Mouse (Mus musculus) cortical plate, adult 2 months (tissue): ENCODE data around the gene Spata48. TPM values are rescaled to one million over a fixed set of nuclear protein-coding genes. Genes with fewer than 3 reads are reported as not detected.

Experiments used
- H3K27ac ChIP-seq: fragments of 200-500 bp; 2 replicates; pipeline ENCODE4 v1.5.1; 2012; ENCODE audit warnings: low read length, control low read depth, inconsistent platforms; ENCODE audit not compliant: insufficient read depth
- H3K4me1 ChIP-seq: fragments of 200-500 bp; 2 replicates; pipeline ENCODE4 v1.6.1; 2011; ENCODE audit warnings: low read length; ENCODE audit not compliant: control insufficient read depth, insufficient read depth
- H3K4me3 ChIP-seq: fragments of 200-500 bp; 2 replicates; pipeline ENCODE4 v1.5.1; 2011; ENCODE audit warnings: mild to moderate bottlenecking, low read length, control low read depth; ENCODE audit not compliant: insufficient read depth
- CTCF ChIP-seq: fragments of 200-500 bp; IDR thresholded peaks from 2 replicates; pipeline ENCODE4 v1.5.1; 2011; ENCODE audit warnings: mild to moderate bottlenecking, control low read depth, low read length; ENCODE audit not compliant: insufficient read depth; ENCODE audit errors: extremely low read depth
- POLR2A ChIP-seq: fragments of 200-500 bp; IDR thresholded peaks from 2 replicates; pipeline ENCODE4 v1.6.1; 2011; ENCODE audit warnings: mild to moderate bottlenecking, low read length, control low read depth; ENCODE audit not compliant: insufficient read depth; ENCODE audit errors: extremely low read depth
- polyA plus RNA-seq: library from polyadenylated mRNA; depleted of rRNA; stranded (reverse); fragments of >200 nt; gene quantifications from 2 replicates; pipeline ENCODE4 v1.2.3, GENCODE M21; 2012

Gene Spata48
- polyA plus RNA-seq, 1 experiment, result 0.31 TPM

DNA sequence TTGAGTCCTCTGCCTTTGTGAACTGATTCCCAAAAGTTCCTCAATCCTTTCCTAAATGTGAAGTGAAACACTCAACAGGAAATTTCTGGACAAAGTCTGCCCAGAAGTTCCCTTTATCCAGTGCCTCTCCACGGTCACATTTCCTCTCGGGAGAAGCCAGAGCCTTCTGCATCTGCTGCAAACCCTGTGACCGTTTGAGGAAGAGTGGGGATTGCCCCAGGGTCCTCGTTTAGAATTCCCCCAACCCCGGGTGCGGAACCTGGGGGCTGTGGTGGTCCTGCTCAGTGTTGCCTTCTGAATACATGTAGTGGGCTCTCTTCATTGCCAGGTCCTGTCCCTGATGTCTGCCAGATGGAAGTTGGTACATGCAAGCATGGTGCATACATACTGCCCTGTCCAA, 67.3 kb downstream of the Spata48 start:
- TF ChIP-seq CTCF (no peak), POLR2A (no peak)

DNA sequence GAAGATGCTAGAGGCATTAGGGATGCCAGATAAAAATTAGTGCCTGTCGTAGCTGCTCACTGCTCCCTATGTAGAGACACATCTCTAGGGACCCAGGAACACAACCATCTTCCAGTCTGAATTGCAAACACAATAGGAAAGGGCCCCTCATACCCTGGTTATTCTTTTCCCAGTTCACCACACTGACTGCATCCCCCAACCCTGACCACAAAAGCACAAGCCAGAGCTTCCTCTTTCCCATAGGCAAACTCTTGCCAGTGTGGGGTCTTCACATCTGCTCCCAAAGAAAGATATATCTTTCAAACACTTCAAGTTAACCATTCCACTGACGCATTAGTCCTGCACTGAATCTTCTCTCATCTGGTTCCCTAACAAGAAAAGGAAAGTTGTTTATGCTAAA, 68.2 kb downstream of the Spata48 start:
- Histone ChIP-seq H3K4me1 (no peaks in the 10 kb centered on the region), H3K27ac (no peak overlapping the region), H3K4me3 (no peak overlapping the region)
- TF ChIP-seq CTCF (no peak), POLR2A (no peak)

More for the DNA sequence above, 67.3 kb downstream of the Spata48 start:
- H3K4me1 ChIP-seq, result no peaks in the 10 kb centered on the region
- H3K27ac ChIP-seq, result no peak overlapping the region
- no peak overlapping the region for H3K4me3 ChIP-seq

DNA sequence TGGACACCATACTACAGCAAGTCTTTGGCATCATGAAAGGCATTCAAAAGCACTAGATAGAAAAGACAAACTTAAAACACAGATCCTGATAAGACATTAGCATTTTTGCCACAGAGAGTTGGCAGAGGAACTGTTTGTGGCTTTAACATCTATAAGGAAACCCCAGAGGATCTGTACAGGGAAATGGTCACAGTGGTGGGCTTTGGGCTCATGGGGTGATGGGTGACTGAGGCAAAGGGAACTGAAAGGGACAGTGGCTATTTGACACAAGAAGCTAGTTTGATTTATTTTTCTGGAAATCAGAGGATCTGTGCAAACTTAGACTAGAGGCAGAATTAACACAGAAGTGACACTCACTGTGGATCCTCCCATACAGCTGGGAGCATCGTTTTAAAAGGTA, 74.4 kb downstream of the Spata48 start:
- TF ChIP-seq POLR2A, result no peak
- H3K4me1 ChIP-seq, result no peaks in the 10 kb centered on the region
- no peak overlapping the region for H3K4me3 ChIP-seq
- H3K27ac ChIP-seq, result no peak overlapping the region

DNA sequence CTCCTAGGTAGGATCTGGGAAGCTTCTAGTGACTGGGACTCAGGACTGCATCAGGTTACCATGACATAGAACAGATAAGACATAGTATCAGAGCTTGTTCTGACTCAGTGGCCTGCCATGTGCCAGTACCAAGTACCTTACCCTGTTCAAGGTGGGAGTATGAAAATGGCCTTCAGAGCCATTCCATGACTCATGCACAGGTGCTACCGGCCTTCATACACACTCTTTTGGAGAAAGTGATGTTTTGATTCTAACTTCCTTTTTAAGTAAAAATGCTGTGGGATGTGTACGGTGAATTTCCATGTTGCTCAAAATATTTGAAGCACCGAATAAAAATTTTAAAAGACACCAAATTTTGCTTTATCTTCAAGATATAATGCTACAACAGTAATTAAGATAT, 84.1 kb downstream of the Spata48 start:
- H3K4me1 ChIP-seq, result no peaks in the 10 kb centered on the region
- no peak overlapping the region for H3K27ac ChIP-seq
- H3K4me3 ChIP-seq, result no peak overlapping the region
- TF ChIP-seq CTCF (no peak), POLR2A (no peak)

DNA sequence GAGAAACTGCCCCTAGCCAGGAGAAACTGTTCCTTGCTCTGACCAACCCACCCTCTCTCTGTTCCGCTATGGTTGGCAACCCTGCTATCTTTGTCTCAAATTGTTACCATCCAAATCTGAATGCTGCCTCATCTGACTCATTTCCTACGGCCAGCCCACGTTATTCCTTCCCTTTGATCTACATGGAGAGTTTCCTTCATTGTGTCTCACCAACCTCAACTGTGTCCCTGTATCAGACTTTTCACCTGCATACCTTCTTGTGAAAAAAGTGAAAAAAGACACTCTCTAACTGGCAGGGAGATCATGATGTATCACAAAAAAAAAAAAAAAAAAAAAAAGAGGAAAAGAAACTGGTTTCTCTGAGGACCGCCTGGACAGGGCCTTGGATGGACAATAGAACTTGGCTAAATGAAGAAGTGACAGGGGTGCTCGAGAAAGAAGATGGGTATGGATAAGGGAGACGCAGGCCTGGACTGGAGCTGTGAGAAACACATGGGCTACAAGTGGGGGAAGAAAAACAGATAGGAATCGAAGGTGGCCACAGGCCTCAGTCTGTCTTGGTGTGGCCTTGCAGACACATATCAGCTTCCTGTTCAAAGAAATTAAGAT, 85.1 kb downstream of the Spata48 start:
- Histone ChIP-seq H3K4me3 (no peak overlapping the region), H3K27ac (no peak overlapping the region), H3K4me1 (no peaks in the 10 kb centered on the region)
- TF ChIP-seq POLR2A (no peak), CTCF (no peak)

DNA sequence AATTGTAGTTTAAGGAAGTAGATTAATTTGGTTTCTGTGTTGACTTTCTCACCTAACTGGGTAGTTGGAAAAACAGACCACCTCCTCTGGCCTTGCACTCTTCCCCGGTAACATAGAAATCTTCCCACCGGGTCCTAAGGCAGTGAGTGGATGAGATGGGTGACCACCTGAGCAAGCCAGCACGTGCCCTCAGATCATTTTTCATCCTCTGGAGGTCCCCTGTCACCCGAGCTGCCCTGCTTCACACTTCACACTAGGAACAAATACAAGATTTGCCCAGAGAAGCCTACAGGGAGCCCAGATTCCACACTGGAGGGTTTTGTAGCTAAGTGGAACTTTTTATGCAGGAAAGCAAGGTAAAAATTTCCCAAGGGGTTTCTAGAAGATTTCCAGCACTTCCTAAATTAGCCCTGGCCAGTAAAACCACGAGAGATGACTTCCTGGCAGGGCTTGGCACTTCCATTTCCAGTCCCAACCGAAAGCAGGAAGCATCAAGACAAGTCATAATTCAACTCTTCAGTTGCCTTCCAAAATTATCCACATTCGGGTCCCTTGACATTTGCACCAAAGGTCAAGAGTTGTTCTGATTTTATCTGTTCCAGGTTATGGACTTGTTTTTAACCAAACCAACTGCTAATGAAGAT, 85.8 kb downstream of the Spata48 start:
- TF ChIP-seq CTCF, result no peak
- TF ChIP-seq POLR2A, result no peak
- no peak overlapping the region for H3K4me3 ChIP-seq

DNA sequence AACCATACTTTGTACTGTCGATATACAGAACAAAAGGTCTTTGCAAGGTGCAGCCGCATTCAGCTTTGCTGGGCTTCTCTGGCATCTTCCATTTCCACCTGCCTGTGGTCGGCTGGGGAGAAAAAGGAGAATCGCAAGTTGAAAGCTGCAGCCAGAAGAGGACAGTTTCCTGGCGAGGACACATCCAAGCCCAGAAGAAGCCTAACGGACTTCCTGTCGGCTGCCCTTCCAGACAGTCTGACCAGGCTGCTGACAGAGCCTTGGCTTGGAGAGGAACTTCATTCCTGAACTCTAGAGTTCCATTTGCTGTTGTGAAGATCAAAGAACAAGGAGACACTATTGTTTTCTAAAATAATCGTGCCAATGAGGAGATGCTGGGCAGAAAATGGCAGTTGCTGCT, 93.7 kb downstream of the Spata48 start:
- H3K4me1 ChIP-seq, result no peaks in the 10 kb centered on the region
- H3K27ac ChIP-seq, result no peak overlapping the region
- H3K4me3 ChIP-seq, result no peak overlapping the region
- TF ChIP-seq CTCF (no peak), POLR2A (no peak)

More for the DNA sequence above, 85.8 kb downstream of the Spata48 start:
- Histone ChIP-seq H3K27ac (no peak overlapping the region), H3K4me1 (no peaks in the 10 kb centered on the region)

DNA sequence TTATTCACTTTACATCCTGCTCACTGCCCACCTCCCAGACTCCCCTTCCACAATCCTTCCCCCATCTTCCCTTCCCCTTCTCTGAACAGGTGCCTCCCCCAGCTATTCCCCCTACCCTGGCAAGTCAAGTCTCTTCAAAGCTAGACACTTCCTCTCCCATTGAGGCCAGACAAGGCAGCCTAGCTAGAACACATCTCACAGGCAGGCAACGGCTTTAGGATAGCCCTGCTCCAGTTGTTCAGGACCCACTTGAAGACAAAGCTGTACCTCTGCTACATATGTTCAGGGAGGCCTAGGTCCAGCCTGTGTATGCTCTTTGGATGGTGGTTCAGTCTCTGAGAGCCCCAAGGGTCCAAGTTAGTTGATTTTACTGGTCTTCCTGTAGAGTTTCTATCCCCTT, 94.3 kb downstream of the Spata48 start:
- Histone ChIP-seq H3K4me3 (no peak overlapping the region), H3K27ac (no peak overlapping the region), H3K4me1 (no peaks in the 10 kb centered on the region)
- TF ChIP-seq POLR2A (no peak), CTCF (no peak)

DNA sequence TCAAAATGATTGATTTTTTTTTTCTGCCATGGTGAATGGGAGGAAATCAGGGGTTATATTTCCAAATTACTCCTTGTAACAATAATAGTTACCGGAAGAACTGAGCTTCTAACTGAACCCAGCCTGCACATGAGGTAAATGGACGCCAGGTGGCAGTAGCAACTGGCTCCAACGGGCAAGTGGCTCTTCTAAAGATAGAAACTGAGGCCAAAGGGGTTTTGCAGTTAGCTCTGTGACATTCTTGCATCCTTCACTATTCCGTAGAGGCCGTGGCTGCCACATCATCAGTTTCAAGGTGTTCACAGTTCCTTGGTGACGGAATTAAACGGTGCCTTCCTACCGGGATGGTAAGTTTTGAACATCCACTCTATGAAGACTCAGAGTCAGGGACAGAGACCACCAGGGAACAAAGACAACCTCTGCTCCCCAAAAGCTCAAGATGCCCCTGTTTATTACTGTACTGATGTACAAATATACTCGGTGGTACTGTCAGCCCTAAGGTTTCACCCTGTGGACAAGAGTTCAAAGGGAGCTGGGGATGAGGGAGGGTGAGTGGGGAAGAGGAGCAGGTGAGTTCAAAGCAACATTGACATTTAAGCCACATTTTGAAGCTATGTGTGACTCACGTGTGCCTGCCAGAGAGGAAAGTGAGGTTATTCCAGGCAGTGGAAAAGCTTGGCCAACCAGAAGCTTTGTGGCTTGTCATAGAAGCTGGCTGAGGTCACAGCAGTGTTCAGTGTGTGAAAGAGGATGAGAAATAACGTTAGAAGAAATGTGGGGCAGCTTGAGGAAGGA, 95.5 kb downstream of the Spata48 start:
- Histone ChIP-seq H3K27ac (no peak overlapping the region), H3K4me3 (no peak overlapping the region), H3K4me1 (no peaks in the 10 kb centered on the region)
- TF ChIP-seq POLR2A (no peak), CTCF (peak; percentile 63)

DNA sequence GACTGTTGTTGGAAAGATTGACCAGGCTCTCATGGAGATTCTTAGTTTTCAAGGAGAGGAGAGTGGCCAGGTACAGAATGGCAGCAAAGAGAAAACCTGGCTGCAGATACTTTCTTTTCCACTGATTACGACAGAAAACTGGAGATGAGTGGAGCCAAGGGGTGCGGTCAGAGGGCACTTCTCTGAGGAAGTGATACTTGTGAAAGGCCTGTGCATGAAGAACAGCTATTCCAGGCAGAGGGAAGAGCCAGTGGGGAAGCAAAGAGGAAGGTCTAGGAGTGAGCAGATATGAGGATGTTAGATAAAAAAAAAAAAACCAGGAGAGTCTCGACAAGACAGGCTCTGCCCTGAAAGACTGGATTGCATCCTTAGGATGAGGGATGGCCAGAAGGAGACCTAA, 96.8 kb downstream of the Spata48 start:
- TF ChIP-seq CTCF (no peak), POLR2A (no peak)
- Histone ChIP-seq H3K4me1 (no peaks in the 10 kb centered on the region), H3K27ac (no peak overlapping the region), H3K4me3 (no peak overlapping the region)
